Mouse (Mus musculus) fibroblast of lung, adult 2 months (primary cell): ENCODE measurements around the gene Smyd3.

Experiments
- DNase-seq: peaks from one replicate; pipeline ENCODE4 v3.0.0-alpha.2; 2011; ENCODE audit warnings: low read depth

Smyd3 gene

DNA sequence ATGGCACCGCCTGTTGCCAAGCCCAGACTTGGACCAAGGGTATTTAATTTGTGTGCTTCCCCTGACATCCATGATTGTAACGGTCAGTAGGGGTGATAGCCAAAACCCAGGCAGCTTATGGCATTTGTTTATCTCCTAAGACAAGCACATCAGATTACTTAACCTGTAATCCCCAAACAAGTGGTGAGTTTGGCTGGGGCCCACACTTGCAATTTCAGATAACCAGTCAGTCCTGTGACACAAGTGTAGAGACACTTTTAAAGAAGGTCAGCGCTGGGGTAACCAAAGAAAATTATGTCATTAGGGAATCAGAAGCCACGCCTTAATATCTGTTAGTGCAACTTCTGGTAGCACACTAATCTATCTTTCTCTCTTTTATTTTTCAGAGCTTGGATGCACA lies 456.8 kb downstream of the Smyd3 start:
- no peak for DNase-seq

DNA sequence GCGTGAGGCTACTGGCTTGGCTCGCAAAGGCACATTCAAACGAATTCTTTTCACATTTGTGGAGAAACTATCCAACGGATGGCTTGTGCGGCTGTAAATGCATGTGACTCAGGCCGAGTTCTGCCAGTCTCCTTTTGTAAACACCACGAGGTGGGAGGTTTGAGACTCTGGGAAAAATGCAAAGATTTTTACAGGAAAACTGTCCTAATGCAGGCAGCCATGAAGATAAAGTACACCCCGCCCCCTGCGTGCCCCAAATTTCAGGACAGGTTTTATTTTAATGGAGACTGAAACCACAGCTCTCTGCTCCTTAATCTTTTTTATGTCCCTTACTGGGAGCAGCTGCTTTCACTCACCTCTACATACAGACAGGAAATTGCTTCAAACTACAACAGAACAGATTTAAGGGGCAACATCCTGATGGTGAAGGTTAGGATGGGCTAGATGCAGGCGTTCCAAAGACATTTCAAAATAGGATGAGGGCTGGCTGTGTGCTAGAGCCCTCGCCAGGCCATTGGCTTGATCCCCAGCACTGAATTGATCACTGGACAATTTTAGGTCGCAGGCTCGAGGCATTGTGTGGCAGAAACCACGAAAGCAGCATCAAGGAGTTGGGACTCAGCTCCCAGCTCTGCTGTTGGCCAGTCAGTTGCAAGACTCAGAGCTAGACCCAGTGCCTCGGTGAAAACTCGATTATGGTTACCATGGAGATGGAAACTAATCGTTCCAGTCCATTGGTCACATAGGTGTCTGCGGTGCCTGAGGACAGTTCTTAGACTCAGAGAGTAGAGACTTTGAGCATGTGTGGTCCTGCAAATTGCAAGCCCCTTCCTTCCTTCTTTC lies 457.5 kb downstream of the Smyd3 start:
- DNase-seq: peak; percentile 94

DNA sequence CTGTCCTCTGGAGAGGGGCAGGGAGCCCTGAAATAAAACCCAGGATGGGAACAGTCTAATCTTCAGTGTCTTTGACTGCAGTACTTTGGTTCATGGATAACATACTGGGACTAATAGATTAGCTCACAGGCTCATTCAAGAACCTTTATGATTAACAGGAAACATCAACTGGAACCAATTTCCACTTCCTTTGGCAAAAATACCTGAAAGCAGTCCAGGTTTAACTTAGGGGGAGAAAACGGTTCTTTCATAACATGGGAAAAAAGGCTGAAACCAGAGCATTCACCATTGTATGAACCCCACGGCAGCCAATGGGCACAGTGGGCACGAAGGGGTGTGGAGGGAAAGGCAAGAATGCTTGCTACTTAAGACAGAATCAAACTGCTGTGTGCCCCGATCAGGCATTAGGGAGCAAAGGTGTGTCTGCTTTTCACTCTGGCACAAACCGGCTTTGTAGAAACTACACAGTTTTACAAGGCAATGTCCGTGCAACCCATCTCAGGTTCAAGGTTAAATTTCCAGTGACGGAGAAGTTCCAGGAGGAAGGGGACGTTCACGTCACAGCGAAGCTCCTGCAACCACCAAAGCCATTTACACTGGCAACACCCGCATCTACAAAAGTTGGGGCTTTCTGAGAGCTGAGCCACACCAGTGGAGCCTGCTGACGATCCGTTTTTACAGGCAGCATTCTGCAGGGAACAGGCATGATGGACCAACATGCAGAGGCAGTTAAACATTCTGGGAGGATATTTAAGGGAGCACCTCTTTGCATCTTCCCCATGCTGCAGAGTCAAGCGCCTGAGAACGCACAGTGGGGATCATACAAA lies 458.3 kb downstream of the Smyd3 start:
- no peak for DNase-seq

DNA sequence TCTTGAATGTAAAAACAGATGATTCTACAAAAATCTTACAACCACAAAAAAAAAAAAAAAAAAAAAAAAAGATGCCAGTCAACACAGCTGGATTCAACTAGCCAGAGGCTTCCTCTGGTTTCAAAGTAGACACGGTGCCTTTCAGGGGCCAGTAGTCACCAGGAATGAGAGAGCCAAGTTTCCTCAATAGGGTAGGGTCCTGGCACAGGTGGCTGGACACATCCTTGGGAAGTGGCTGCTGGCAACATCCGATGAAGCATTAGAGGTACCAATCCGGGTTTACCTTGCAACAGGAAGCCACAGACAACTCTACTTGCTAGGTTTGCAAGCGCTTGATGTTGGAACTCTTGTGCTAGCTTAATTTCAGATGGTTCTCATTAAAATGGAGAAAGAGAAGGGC lies 459.2 kb downstream of the Smyd3 start:
- DNase-seq: no peak

DNA sequence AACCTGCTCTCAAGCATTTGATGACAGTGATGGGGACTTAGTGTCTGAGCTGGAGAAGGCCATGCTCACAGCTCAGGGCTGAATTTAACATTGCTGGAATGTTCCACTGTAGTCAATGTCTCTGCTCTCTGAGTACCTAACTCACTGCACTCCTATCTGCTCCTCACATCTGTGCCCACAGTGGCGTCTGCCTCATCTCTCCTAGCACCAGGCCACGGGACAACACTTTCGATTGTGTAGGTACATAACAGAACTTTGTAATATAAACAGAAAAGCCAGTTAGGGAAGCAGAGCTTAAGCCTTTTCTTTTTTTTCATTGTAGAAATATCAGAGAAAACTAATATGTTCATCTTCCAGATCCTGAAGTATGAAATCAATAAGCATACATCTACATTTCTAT lies 462.1 kb downstream of the Smyd3 start:
- DNase-seq: no peak

DNA sequence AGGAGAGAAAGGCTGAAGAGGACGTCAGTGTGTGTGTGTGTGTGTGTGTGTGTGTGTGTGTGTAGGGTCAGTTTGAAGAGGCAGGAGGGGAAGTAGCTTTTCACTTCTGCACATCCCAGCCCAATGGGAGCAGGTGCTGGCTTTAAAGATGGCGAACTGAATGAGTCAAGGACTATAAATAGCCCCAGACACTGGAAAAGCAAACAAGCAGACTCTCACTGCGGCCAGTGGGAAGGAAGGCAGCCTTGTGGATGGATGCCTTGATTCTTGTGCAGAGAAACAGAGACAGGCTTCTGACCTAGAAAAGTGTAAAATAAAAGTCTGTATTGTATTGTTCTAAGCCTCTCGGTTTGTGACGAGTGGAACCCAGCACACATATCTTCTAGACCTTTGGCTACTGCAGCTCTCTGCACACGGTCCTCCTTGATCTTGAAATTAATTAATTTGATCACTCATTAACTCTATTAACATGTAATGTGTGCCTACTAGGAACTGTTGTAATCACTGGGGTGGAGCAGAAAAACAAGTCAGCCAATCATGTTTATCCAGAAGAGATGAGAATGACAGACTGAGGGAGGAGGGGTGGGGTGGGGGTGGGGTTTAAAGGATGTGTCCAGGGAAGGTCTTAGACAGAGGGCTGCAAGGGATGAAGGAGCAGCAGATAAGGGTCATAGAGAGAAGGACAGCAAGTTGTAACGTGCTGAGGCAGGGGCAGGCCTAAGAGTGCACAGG lies 463.3 kb downstream of the Smyd3 start:
- DNase-seq: no peak

DNA sequence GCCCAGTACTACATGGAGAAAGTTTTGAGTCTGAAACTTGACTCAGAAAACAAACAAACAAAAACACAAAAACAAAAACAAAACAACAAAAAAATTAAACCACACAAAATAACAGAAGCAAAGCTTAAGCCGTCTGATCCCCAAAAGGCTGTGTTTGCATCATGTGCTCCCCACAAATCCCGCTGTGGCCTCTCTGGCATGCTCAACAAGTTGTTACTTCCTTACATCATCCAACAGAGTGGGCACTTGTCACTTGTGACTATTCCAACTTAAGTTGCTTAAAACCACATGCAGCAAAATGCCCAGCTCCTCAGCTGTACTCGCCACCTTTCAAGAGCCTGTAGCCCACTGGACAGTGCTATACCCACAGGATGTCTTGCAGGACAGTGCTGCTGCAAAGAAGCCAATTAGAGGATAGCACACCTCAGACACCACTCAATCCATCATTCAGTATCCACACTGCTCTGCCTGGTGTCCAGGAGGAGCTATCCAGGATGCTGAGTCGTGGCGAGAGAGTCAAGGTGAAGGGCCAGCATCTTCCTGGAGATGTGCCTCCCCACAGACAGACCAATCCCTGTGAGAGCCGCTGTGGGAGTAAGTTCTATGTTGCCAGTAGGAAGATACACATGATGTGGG lies 465.2 kb downstream of the Smyd3 start:
- DNase-seq: no peak

DNA sequence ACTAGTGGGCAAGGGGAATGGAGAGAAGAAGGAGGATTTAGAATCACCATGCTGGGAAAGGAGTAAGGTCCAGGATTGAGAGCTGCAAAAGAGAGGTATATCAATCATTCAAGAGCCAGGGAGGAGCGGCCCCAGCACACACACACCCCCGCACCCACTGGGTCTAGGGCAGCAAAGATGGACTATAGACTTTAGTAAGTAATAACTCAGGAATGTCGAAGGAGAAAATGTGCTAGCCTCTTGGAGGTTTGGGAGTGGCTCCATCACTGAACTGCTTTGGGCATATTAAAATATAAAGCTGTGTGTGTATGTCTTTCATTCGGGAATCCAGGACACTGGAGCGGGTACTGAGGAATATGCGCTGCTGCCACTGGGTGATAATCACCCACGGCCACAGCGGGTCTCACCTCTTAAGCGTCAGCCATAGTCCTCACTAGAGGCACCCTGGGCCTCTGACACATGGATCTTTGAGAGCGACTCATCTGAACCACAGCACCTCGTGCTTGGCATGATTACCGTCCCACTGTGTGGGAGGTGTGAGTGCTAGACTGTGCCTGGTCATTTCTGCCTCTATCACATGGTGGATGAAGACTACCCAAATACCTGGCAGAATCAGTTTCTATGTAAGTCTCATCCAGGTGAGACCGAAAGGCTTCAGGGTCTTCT lies 469.8 kb downstream of the Smyd3 start:
- DNase-seq: no peak

DNA sequence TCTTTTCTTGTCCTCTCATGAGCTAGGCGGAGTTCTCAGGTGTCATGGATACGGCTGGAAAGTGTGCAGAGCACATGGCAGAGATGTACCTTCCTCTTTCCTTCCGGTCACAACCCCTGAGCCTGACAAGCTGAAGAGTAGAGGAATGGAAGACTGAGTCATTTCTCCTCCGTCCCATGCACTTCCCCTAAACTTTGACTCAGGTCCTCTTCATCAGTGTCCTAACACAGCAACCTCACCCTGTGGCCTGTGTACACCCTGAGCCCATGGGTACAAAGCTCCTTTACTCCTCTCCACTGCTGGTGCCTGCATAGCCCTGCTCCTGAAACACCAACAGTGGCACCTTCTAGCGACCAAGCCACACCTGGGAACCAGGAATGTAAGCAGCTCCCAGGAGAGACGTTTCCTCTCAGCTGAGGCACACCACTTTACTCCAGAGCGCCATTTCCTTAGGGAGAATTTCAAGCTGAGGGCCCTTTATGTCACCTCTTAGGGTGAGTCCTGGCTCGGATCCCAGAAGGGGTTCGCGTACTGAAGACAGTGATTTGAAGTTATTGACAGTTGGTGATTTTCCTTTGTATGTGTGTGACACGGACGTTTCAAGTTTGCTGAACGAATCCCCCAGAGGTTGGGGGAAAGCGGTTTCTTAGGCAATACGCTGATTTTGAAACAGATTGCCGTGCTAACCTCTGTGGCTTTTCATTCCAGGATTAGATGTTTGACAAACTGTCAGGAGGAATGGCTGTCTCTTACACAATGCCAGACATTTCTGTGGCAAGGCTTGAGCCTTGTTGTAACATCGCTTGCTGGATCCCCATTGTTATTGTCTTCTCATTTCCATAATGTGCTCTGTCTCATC lies 471.8 kb downstream of the Smyd3 start:
- no peak for DNase-seq

DNA sequence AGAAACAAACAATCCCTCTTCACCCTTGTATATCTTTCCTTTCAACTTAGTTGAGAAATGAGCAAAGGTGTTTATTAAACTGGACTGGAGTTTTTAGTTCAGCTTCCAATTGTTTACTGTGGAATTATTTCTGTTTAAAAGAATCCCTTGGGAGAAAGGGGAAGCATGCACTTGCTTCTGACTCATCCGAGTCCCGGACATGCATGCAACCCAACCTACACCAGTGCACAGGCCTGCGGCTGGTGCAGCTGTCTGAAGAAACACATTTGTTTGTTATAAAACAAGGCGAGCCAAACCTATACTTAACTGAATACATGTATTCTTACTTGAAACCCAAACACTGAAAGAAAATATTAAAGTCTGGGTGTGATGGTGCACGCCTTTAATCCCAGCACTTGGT lies 473.7 kb downstream of the Smyd3 start:
- no peak for DNase-seq

DNA sequence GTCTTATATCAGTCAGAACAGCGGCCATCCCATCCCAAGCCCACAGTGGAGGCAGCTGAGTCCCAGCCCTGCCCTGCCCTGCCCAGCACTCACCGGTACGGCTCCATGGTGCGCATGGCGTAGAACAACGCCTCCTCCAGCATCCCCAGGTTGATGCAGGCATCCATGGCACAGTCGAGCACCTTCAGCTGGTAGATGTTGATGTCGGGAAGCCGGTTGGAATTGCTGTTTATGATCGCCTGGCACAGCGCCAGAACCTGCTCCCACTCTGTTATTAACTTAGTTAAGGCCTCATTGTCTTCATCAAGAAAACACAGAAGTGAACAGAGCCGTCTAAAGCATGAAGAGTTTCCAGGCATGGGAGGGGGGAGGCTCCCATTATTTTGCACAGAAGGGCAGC lies 474.2 kb downstream of the Smyd3 start:
- DNase-seq: no peak

DNA sequence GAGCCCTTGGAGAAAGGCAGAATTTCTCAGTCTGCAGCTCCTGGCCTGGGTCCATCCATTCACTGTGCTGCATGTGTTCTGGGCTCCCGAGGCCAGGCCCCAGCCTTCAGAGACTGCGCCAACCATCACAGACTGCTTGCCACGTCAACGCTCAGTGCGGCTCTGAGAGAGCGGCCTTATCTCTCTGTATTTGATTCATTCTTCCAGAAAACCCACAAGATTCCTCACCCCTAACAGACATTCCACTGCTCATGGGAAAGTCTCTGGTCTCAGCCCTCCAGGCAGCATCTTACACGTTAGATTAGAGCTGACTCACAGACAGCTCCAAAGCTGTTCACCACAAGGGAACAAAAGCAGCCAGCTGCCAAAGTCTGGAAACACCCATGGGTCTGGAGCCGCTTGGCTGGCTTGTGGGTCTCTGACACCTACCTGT lies 475.9 kb downstream of the Smyd3 start:
- peak; percentile 100 for DNase-seq

DNA sequence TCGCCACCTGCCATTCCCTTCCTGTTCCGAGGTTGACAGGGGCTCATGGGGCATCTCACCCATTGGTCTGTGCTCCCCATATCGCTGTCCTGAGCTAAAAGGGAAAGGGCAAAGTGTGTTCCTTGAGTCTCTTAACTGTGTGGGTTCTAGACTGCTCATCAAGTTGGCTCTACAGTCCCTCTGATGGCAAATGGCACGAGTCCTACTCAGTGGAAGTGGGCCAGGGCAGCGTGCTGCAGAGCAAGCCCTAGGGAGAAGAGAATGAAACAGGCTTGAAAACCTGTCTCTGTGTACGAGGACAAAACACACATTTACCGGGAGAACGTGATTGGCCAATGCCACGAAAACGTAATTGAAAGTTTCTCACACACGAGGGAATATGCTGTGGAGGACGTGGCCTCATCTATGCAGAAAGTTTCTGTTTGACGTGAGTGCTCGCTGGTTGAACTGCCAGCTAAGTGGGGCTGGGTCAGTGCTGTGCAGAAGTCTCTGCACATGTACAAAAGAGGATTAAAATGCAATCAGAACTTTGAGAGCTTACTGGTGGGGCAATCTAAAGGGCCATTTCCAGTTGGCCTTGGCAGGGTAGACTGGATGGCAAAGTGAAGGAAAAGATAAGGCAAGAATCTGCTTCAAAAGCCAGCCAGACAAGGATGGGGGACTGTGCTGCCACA lies 476.5 kb downstream of the Smyd3 start:
- DNase-seq: no peak

DNA sequence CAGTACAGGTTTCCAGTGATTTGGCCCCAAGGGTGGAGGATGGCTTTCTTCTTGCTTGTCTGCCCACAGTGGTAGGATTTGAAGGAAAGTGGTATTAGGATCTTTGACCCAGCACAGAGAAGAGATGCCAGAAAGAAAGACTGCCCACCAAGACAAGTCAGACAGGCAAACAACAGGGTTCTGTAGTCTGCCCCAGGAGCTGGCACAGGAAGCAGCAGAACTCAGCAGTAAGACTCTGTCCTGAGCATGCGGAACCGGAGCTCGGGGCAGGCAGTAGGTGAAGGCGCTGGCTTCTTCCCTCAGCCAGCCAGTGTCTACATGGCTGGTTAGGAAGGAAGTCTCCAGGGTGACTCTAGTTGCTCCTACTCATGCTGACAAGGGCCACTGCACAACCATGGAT lies 479.0 kb downstream of the Smyd3 start:
- no peak for DNase-seq

DNA sequence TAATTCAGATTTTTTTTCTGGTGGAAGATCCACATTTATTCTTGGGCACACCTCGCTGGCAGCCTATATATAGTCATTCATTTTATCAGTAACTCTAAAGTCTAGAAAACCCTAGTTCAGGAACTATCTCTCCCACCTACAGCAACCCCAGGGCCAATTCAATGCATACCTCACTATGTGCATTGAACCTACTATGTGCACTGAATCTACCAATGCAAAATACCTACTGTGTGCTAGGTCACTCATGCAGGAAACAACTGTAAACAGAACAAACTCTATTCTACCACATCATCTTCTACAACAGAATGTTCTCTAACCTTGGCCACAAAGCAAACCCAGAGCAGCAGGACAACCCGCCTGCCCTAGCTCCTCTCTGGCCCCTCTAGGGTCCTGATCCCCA lies 484.9 kb downstream of the Smyd3 start:
- no peak for DNase-seq

DNA sequence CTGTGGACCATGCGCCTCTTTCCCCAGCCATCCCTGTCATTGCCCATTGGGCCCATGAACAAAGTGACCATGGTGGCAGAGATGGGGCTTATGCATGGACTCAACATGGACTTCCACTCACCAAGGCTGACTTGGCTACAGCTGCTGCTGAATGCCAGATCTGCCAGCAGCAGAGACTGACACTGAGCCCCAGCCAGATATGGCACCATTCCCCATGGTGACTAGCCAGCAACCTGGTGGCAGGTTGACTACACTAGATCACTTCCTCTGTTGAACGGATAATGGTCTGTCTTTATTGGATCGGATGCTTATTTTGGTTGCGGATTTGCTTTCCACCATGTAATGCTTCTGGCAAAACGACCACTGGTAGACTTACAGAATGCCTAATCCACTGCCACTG lies 486.3 kb downstream of the Smyd3 start:
- DNase-seq: no peak

DNA sequence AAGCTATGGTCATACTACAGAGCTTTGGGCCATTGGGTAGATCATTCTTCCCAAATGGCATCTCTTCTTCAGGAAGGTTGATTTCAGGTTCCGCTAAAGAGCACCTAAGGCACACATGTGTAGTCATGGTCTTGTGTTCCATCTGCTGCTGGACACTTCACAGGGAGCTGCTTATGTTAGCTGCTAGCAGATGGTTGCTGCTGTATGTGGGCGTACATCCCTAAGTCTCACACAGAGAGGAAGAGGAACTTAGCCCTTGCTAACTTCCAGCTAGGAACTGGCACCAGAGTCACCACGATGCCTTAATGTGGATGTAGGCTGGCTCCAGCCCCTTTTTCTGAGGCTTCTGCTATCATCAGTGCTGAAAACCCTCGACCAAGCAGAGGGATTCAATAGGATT lies 491.2 kb downstream of the Smyd3 start:
- no peak for DNase-seq

DNA sequence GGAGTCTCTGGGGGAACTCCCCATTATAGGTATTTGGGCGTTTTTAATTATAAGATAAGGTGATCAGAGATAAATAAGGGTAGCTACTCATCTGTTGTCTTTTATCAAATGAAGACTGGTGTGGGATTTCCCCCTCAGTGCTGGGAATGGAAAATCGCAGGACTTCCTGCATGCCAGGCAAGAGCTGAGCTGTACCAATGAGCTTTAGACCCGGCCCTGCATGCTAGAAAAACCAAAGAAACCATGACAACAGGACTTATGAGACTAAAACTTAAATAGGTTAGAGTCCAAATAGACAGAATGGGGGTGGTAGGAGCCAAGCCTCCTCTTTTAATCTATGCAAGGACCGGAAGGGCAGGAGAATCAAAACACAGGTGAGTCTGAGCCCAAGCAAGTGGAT lies 492.7 kb downstream of the Smyd3 start:
- DNase-seq: no peak

DNA sequence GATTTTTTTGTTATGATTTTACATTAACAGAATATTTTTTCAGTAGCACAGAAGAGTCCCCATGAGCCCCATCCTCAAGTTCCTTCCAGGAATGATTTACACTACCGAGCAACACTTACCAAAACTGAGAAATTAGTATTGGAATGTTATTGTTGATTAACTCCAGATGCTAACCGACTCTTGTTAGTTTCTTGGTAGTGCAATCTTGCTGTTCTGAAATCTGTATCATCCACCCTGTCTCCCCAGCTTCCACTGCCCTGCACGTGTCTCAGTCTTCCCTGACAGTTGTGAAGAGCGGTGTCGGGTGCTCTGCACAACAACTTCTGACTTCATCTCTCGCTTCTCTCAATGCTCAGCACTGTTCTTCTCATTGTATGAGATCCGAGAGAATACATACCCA lies 494.4 kb downstream of the Smyd3 start:
- no peak for DNase-seq

DNA sequence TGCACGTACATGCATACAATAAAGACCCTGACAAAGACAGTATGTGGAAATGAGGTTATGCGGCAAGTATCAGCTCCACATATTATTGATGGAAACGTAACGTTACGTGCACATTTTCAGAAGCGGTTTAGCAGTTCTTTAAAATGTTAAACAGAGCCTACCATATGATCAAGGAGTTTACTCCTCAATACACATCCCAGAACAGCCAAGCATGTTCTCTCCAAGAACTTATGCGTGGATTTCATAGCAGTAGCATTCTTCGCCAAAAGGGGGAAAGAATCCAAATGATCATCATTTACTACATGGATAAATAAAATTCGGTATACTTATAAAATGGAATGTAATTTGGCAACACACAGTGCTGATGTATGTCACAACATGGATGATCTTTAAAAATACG lies 500.4 kb downstream of the Smyd3 start:
- no peak for DNase-seq
